Mouse (Mus musculus) neural tube, embryonic 12.5 days (tissue): ENCODE data around the gene Rbfox3. TPM values are rescaled to one million over a fixed set of nuclear protein-coding genes. Genes with fewer than 3 reads are reported as not detected.

Experiments used
- ATAC-seq: fragments of 200-750 bp; cut with Nextera tagmentation; 2 replicates; pipeline ENCODE4 v1.8.0; 2017; ENCODE audit warnings: low read depth, mild to moderate bottlenecking, moderate TSS enrichment, moderate library complexity; ENCODE audit not compliant: low FRiP score
- H3K27ac ChIP-seq: fragments of 300-500 bp; sonication (generic); 2 replicates; pipeline ENCODE4 v1.5.1; 2016
- H3K27me3 ChIP-seq: fragments of 300-500 bp; sonication (generic); replicated peaks from 2 replicates; pipeline ENCODE4 v1.6.1; 2016; ENCODE audit warnings: mild to moderate bottlenecking
- H3K36me3 ChIP-seq: fragments of 300-500 bp; sonication (generic); 2 replicates; pipeline ENCODE4 v1.6.1; 2016; ENCODE audit warnings: mild to moderate bottlenecking
- H3K4me1 ChIP-seq: fragments of 300-500 bp; sonication (generic); 2 replicates; pipeline ENCODE4 v1.6.1; 2016
- H3K4me2 ChIP-seq: fragments of 300-500 bp; sonication (generic); replicated peaks from 2 replicates; pipeline ENCODE4 v1.6.1; 2016; ENCODE audit warnings: mild to moderate bottlenecking
- H3K4me3 ChIP-seq: fragments of 300-500 bp; sonication (generic); 2 replicates; pipeline ENCODE4 v1.5.1; 2016
- H3K9ac ChIP-seq: fragments of 300-500 bp; sonication (generic); 2 replicates; pipeline ENCODE4 v1.6.1; 2016; ENCODE audit warnings: mild to moderate bottlenecking
- H3K9me3 ChIP-seq: fragments of 300-500 bp; sonication (generic); 2 replicates; pipeline ENCODE4 v1.6.1; 2016; ENCODE audit warnings: mild to moderate bottlenecking
- WGBS: fragments of 180-500 bp; shearing (Covaris S2); methylation state at CpG from one replicate; pipeline ENCODE4 v1.1.7; 2016; 5-methylcytosine and 5-hydroxymethylcytosine counted together
- polyA plus RNA-seq: library from polyadenylated mRNA; unstranded; fragments of >200 nt; fragmentation: Nextera tagmentation; extraction: Ambion mirVana; gene quantifications from 2 replicates; pipeline ENCODE4 v1.2.1, GENCODE M21; 2016

The Rbfox3 gene
- 44.8 and 52.6 TPM in 2 replicates for polyA plus RNA-seq

GRCm38 (mm10) chr11:118911307-118912070, at the start of gene Rbfox3:
Gene Rbfox3 (minus strand): TSS chr11:118911597.
- Histone ChIP-seq H3K9ac (no peak within 1 kb of the TSS), H3K4me2 (peak within 1 kb of the TSS; percentile 72), H3K9me3 (no peaks in the 10 kb centered on the region)

GRCm38 (mm10) chr11:118960649-118961048, 49.3 kb upstream of the Rbfox3 start:
- H3K4me2 ChIP-seq = no peak overlapping the region

More at GRCm38 (mm10) chr11:118911307-118912070, at the start of gene Rbfox3:
- ATAC-seq = no peak
- 58% methylated on average over 4 of the region's 4 CpGs for WGBS
- Histone ChIP-seq H3K27me3 (peaks cover 41% of the 10 kb centered on the region), H3K4me3 (no peak within 1 kb of the TSS), H3K27ac (peak within 1 kb of the TSS; percentile 26; the same call in 1 of the 2 replicates), H3K36me3 (no peaks in the 10 kb centered on the region), H3K4me1 (peaks cover 50% of the 10 kb centered on the region)

GRCm38 (mm10) chr11:118957070-118957471, 45.7 kb upstream of the Rbfox3 start:
- no peak for ATAC-seq
- Histone ChIP-seq H3K27ac (no peak overlapping the region), H3K4me1 (peaks cover 52% of the 10 kb centered on the region), H3K4me2 (0 out of 2 replicates have a peak overlapping the region, but pooled peaks have one; percentile 7), H3K27me3 (no peaks in the 10 kb centered on the region), H3K9ac (peak overlapping the region; percentile 9; the same call in 1 of the 2 replicates), H3K36me3 (no peaks in the 10 kb centered on the region), H3K9me3 (no peaks in the 10 kb centered on the region), H3K4me3 (no peak overlapping the region)
- 49% methylated on average over 14 of the region's 14 CpGs for WGBS

More at GRCm38 (mm10) chr11:118960649-118961048, 49.3 kb upstream of the Rbfox3 start:
- Histone ChIP-seq H3K36me3 (no peaks in the 10 kb centered on the region), H3K27ac (no peak overlapping the region), H3K4me1 (peaks cover 44% of the 10 kb centered on the region), H3K9me3 (no peaks in the 10 kb centered on the region), H3K4me3 (no peak overlapping the region), H3K27me3 (no peaks in the 10 kb centered on the region), H3K9ac (no peak overlapping the region)
- ATAC-seq = no peak
- 56% methylated on average over 3 of the region's 3 CpGs for WGBS

- no peak overlapping the region for H3K4me3 ChIP-seq
- H3K27ac ChIP-seq = no peak overlapping the region
- no peak for ATAC-seq
- no peaks in the 10 kb centered on the region for H3K36me3 ChIP-seq
- H3K9ac ChIP-seq = 0 out of 2 replicates have a peak overlapping the region, but pooled peaks have one; percentile 26
- 33% methylated on average over 6 of the region's 6 CpGs for WGBS
- H3K27me3 ChIP-seq = no peaks in the 10 kb centered on the region
- no peak overlapping the region for H3K4me2 ChIP-seq
- H3K9me3 ChIP-seq = no peaks in the 10 kb centered on the region
- peaks cover 49% of the 10 kb centered on the region for H3K4me1 ChIP-seq
Measured at GRCm38 (mm10) chr11:118955016-118955415, 43.6 kb upstream of the Rbfox3 start.

- Histone ChIP-seq H3K4me1 (no peaks in the 10 kb centered on the region; the same call in 1 of the 2 replicates), H3K4me2 (no peak overlapping the region), H3K4me3 (no peak overlapping the region), H3K9me3 (no peaks in the 10 kb centered on the region), H3K9ac (no peak overlapping the region), H3K36me3 (no peaks in the 10 kb centered on the region), H3K27ac (no peak overlapping the region), H3K27me3 (no peaks in the 10 kb centered on the region)
- no peak for ATAC-seq
- 82% methylated on average over 8 of the region's 8 CpGs for WGBS
Measured at GRCm38 (mm10) chr11:118945868-118946267, 34.5 kb upstream of the Rbfox3 start.

- Histone ChIP-seq H3K27ac (no peak overlapping the region), H3K36me3 (no peaks in the 10 kb centered on the region), H3K4me3 (no peak overlapping the region), H3K27me3 (no peaks in the 10 kb centered on the region), H3K9ac (no peak overlapping the region), H3K4me1 (no peaks in the 10 kb centered on the region), H3K9me3 (no peaks in the 10 kb centered on the region), H3K4me2 (no peak overlapping the region)
- ATAC-seq = no peak
- 59% methylated on average over 5 of the region's 5 CpGs for WGBS
Measured at GRCm38 (mm10) chr11:118941268-118941667, 29.9 kb upstream of the Rbfox3 start.

- no peak for ATAC-seq
- no peak overlapping the region for H3K4me2 ChIP-seq
- no peak overlapping the region for H3K4me3 ChIP-seq
- 76% methylated on average over 11 of the region's 11 CpGs for WGBS
- H3K9me3 ChIP-seq = no peaks in the 10 kb centered on the region
- H3K4me1 ChIP-seq = no peaks in the 10 kb centered on the region
- H3K27ac ChIP-seq = no peak overlapping the region
- H3K27me3 ChIP-seq = no peaks in the 10 kb centered on the region
- no peak overlapping the region for H3K9ac ChIP-seq
- H3K36me3 ChIP-seq = no peaks in the 10 kb centered on the region
Measured at GRCm38 (mm10) chr11:118940539-118940938, 29.1 kb upstream of the Rbfox3 start.

- no peak for ATAC-seq
- no peak overlapping the region for H3K4me3 ChIP-seq
- H3K36me3 ChIP-seq = no peaks in the 10 kb centered on the region
- WGBS = 84% methylated on average over 4 of the region's 4 CpGs
- no peaks in the 10 kb centered on the region for H3K4me1 ChIP-seq
- no peaks in the 10 kb centered on the region for H3K27me3 ChIP-seq
- H3K9ac ChIP-seq = no peak overlapping the region
- H3K4me2 ChIP-seq = no peak overlapping the region
- no peak overlapping the region for H3K27ac ChIP-seq
- no peaks in the 10 kb centered on the region for H3K9me3 ChIP-seq
Measured at GRCm38 (mm10) chr11:118939731-118940130, 28.3 kb upstream of the Rbfox3 start.

- H3K4me2 ChIP-seq = no peak overlapping the region
- H3K27me3 ChIP-seq = no peaks in the 10 kb centered on the region
- no peaks in the 10 kb centered on the region for H3K36me3 ChIP-seq
- no peak overlapping the region for H3K4me3 ChIP-seq
- H3K9me3 ChIP-seq = no peaks in the 10 kb centered on the region
- no peak overlapping the region for H3K9ac ChIP-seq
- no peak for ATAC-seq
- no peak overlapping the region for H3K27ac ChIP-seq
- 61% methylated on average over 1 of the region's 1 CpGs for WGBS
- no peaks in the 10 kb centered on the region for H3K4me1 ChIP-seq
Measured at GRCm38 (mm10) chr11:118934925-118935324, 23.5 kb upstream of the Rbfox3 start.

GRCm38 (mm10) chr11:118927081-118927480, 15.7 kb upstream of the Rbfox3 start:
- no peak overlapping the region for H3K4me2 ChIP-seq
- H3K4me1 ChIP-seq = no peaks in the 10 kb centered on the region
- no peak overlapping the region for H3K27ac ChIP-seq
- H3K9ac ChIP-seq = no peak overlapping the region
- ATAC-seq = no peak
- no peaks in the 10 kb centered on the region for H3K27me3 ChIP-seq
- H3K36me3 ChIP-seq = no peaks in the 10 kb centered on the region
- H3K4me3 ChIP-seq = no peak overlapping the region
- 13% methylated on average over 5 of the region's 5 CpGs for WGBS
- H3K9me3 ChIP-seq = no peaks in the 10 kb centered on the region

GRCm38 (mm10) chr11:118921852-118922251, 10.5 kb upstream of the Rbfox3 start:
- 86% methylated on average over 6 of the region's 6 CpGs for WGBS
- Histone ChIP-seq H3K36me3 (no peaks in the 10 kb centered on the region), H3K4me2 (no peak overlapping the region), H3K9ac (no peak overlapping the region), H3K27me3 (no peaks in the 10 kb centered on the region), H3K4me3 (no peak overlapping the region), H3K4me1 (peaks cover 10% of the 10 kb centered on the region), H3K27ac (no peak overlapping the region), H3K9me3 (no peaks in the 10 kb centered on the region)
- no peak for ATAC-seq

- H3K4me3 ChIP-seq = no peak overlapping the region
- no peaks in the 10 kb centered on the region for H3K36me3 ChIP-seq
- 0 out of 2 replicates have a peak, but pooled peaks have one; percentile 50 for ATAC-seq
- no peaks in the 10 kb centered on the region for H3K9me3 ChIP-seq
- peaks cover 20% of the 10 kb centered on the region for H3K4me1 ChIP-seq
- WGBS = 13% methylated on average over 15 of the region's 15 CpGs
- no peak overlapping the region for H3K9ac ChIP-seq
- H3K27me3 ChIP-seq = no peaks in the 10 kb centered on the region
- peak overlapping the region; percentile 33 for H3K4me2 ChIP-seq
- peak overlapping the region; percentile 62 for H3K27ac ChIP-seq
Measured at GRCm38 (mm10) chr11:118916423-118917030, 5.1 kb upstream of the Rbfox3 start.
